8 mouse cellular contexts compared by ENCODE assay signal in genomic region chr11:120149510-120150200, GRCm38 (mm10). TPM values are rescaled to one million over a fixed set of nuclear protein-coding genes. Genes with fewer than 3 reads are reported as not detected.
A peak's percentile ranks its signal among the peaks of the same experiment; 100 is the strongest.
DNase-seq lines count a peak whose midpoint lies in the region; ATAC-seq and TF ChIP-seq lines count a peak whose summit lies in the region.

No protein-coding gene starts in this region.

- no peak overlapping the region for H3K27ac ChIP-seq in lung, embryonic 16.5 days (ENCODE audit: low read length)
- H3K27ac ChIP-seq in intestine, postnatal 0 days (ENCODE audit: low read depth, low read length): peak overlapping the region; percentile 84; the same call in 1 of the 2 replicates
- peak overlapping the region; percentile 83; the same call in 1 of the 2 replicates for H3K27ac ChIP-seq in neural tube, embryonic 14.5 days (ENCODE audit: low read depth, low read length)

- peaks cover 6% of the 10 kb centered on the region for H3K4me1 ChIP-seq in lung, embryonic 16.5 days (replicated peaks; ENCODE audit: control insufficient read depth, insufficient read depth, low read length)
- peaks cover 4% of the 10 kb centered on the region for H3K4me1 ChIP-seq in intestine, postnatal 0 days (replicated peaks; ENCODE audit: control insufficient read depth, insufficient read depth, low read length)
- H3K4me1 ChIP-seq in neural tube, embryonic 14.5 days (ENCODE audit: control insufficient read depth, insufficient read depth, low read length): peaks cover 16% of the 10 kb centered on the region

- H3K9me3 ChIP-seq in lung, embryonic 16.5 days (ENCODE audit: control insufficient read depth, low read length): no peaks in the 10 kb centered on the region
- no peaks in the 10 kb centered on the region for H3K9me3 ChIP-seq in intestine, postnatal 0 days (ENCODE audit: control insufficient read depth)
- no peaks in the 10 kb centered on the region for H3K9me3 ChIP-seq in neural tube, embryonic 14.5 days (ENCODE audit: control insufficient read depth, low read length)

- peak overlapping the region; percentile 96 for H3K4me3 ChIP-seq in lung, embryonic 16.5 days (ENCODE audit: low read length)
- peak overlapping the region; percentile 88 for H3K4me3 ChIP-seq in intestine, postnatal 0 days (ENCODE audit: low read depth, low read length)
- H3K4me3 ChIP-seq in neural tube, embryonic 14.5 days (ENCODE audit: low read depth, low read length): peak overlapping the region; percentile 88

- DNase-seq in CD4-positive, CD25-positive, alpha-beta regulatory T cell, adult 2 months (ENCODE audit: low read depth, low spot score): peak; percentile 33
- no peak for DNase-seq in lung, postnatal 4 days
- DNase-seq in ovary, postnatal 36 days (ENCODE audit: low spot score): no peak

- peak overlapping the region; percentile 89 for H3K9ac ChIP-seq in lung, embryonic 16.5 days (ENCODE audit: low read length)
- H3K9ac ChIP-seq in intestine, postnatal 0 days (ENCODE audit: low read depth, low read length): peak overlapping the region; percentile 26; the same call in 1 of the 2 replicates
- no peak overlapping the region; the same call in 1 of the 2 replicates for H3K9ac ChIP-seq in neural tube, embryonic 14.5 days (replicated peaks; ENCODE audit: low read depth, low read length)

- H3K27me3 ChIP-seq in lung, embryonic 16.5 days (ENCODE audit: control insufficient read depth, insufficient read depth, low read depth, low read length): no peaks in the 10 kb centered on the region
- no peaks in the 10 kb centered on the region for H3K27me3 ChIP-seq in intestine, postnatal 0 days (replicated peaks; ENCODE audit: control insufficient read depth, insufficient read depth, low read length)
- no peaks in the 10 kb centered on the region for H3K27me3 ChIP-seq in neural tube, embryonic 14.5 days (ENCODE audit: control insufficient read depth, insufficient read depth, low read length)

- ATAC-seq in CD4-positive, CD25-positive, alpha-beta regulatory T cell, adult 4 months: no peak
- no peak for ATAC-seq in lung, embryonic 16.5 days (ENCODE audit: low read depth)
- ATAC-seq in intestine, postnatal 0 days: no peak
- ATAC-seq in neural tube, embryonic 14.5 days (ENCODE audit: low read depth): no peak
- ATAC-seq in inflammation-experienced regulatory T-cells, adult 6 months: no peak

- H3K4me2 ChIP-seq in lung, embryonic 16.5 days (ENCODE audit: low read depth, low read length): peak overlapping the region; percentile 89
- H3K4me2 ChIP-seq in intestine, postnatal 0 days (replicated peaks; ENCODE audit: low read depth): peak overlapping the region; percentile 92
- peak overlapping the region; percentile 80 for H3K4me2 ChIP-seq in neural tube, embryonic 14.5 days (ENCODE audit: low read depth, low read length)

- H3K36me3 ChIP-seq in lung, embryonic 16.5 days (ENCODE audit: control insufficient read depth, insufficient read depth, low read length): no peaks in the 10 kb centered on the region; the same call in 1 of the 2 replicates
- H3K36me3 ChIP-seq in intestine, postnatal 0 days (ENCODE audit: control insufficient read depth, insufficient read depth): peaks cover 20% of the 10 kb centered on the region; the same call in 1 of the 2 replicates
- 0 out of 2 replicates have a peak, but pooled peaks cover 3% of the 10 kb centered on the region for H3K36me3 ChIP-seq in neural tube, embryonic 14.5 days (ENCODE audit: control insufficient read depth, insufficient read depth, low read length)

- no peak for TF ChIP-seq CTCF in intestine, postnatal 0 days (IDR thresholded peaks at IDR 0.05; ENCODE audit: low read depth)

- 26% methylated on average over 6 of the region's 6 CpGs for WGBS in lung, embryonic 16.5 days
- 32% methylated on average over 6 of the region's 6 CpGs for WGBS in intestine, postnatal 0 days
- WGBS in neural tube, embryonic 14.5 days: 42% methylated on average over 6 of the region's 6 CpGs

RNA-seq across cellular contexts. Expression of gene Slc38a10, which starts 1.5 kb away (rescaled TPM):
- polyA plus RNA-seq in CD4-positive, CD25-positive, alpha-beta regulatory T cell, adult 4 months (2017; shearing (Covaris generic)): 10 to 100 TPM; 34.8 to 49.2 TPM
- polyA plus RNA-seq in lung, embryonic 16.5 days (2015; fragmentation: Nextera tagmentation; extraction: Ambion mirVana): 96.3 and 100 TPM in 2 replicates
- 56.4 and 57.3 TPM in 2 replicates for polyA plus RNA-seq in intestine, postnatal 0 days (2015; fragmentation: Nextera tagmentation; extraction: Ambion mirVana)
- polyA plus RNA-seq in neural tube, embryonic 14.5 days (2014; fragmentation: Nextera tagmentation; extraction: Ambion mirVana): 78.8 and 90.6 TPM in 2 replicates
- polyA plus RNA-seq in inflammation-experienced regulatory T-cells, adult 6 months (2017; shearing (Covaris generic)): 10 to 100 TPM; 39.7 to 62.8 (median 44.1) TPM

RNA-seq across cellular contexts. Expression of gene Ndufaf8, which starts 50.9 kb away (rescaled TPM):
- 10 to 100 TPM; 77.9 to 85.0 TPM for polyA plus RNA-seq in CD4-positive, CD25-positive, alpha-beta regulatory T cell, adult 4 months (2017; shearing (Covaris generic))
- 64.7 and 78.3 TPM in 2 replicates for polyA plus RNA-seq in lung, embryonic 16.5 days (2015; fragmentation: Nextera tagmentation; extraction: Ambion mirVana)
- 153 TPM in 2 replicates for polyA plus RNA-seq in intestine, postnatal 0 days (2015; fragmentation: Nextera tagmentation; extraction: Ambion mirVana)
- polyA plus RNA-seq in neural tube, embryonic 14.5 days (2014; fragmentation: Nextera tagmentation; extraction: Ambion mirVana): 49.1 and 61.5 TPM in 2 replicates
- 10 to 100 TPM; 88.3 to 98.3 (median 92.6) TPM for polyA plus RNA-seq in inflammation-experienced regulatory T-cells, adult 6 months (2017; shearing (Covaris generic))

RNA-seq across cellular contexts. Expression of gene Tepsin, which starts 51.1 kb away (rescaled TPM):
- polyA plus RNA-seq in CD4-positive, CD25-positive, alpha-beta regulatory T cell, adult 4 months (2017; shearing (Covaris generic)): 10 to 100 TPM in 1 of 2 experiments, 1 to 10 TPM in 1; 9.2 to 12.1 TPM
- polyA plus RNA-seq in lung, embryonic 16.5 days (2015; fragmentation: Nextera tagmentation; extraction: Ambion mirVana): 17.8 and 18.2 TPM in 2 replicates
- 13.5 and 15.1 TPM in 2 replicates for polyA plus RNA-seq in intestine, postnatal 0 days (2015; fragmentation: Nextera tagmentation; extraction: Ambion mirVana)
- 20.7 and 21.1 TPM in 2 replicates for polyA plus RNA-seq in neural tube, embryonic 14.5 days (2014; fragmentation: Nextera tagmentation; extraction: Ambion mirVana)
- 10 to 100 TPM in 1 of 3 experiments, 1 to 10 TPM in 2; 8.1 to 12.5 (median 9.3) TPM for polyA plus RNA-seq in inflammation-experienced regulatory T-cells, adult 6 months (2017; shearing (Covaris generic))
